Mouse (Mus musculus) heart, adult 8-10 months (tissue): ENCODE data around the gene R3hdm4. TPM values are rescaled to one million over a fixed set of nuclear protein-coding genes. Genes with fewer than 3 reads are reported as not detected.
A peak's percentile ranks its signal among the peaks of the same experiment; 100 is the strongest.
"Not testable (repeated sequence)": the region's sequence is repeated elsewhere in the genome, so short reads cannot be mapped to it uniquely, and the experiment has no call there.

Experiments
- DNase-seq: peaks from one replicate; pipeline ENCODE4 v3.0.0; 2022; ENCODE audit warnings: low spot score
- total RNA-seq, 4 experiments: library from RNA; stranded (reverse); gene quantifications; 2 replicates each; pipeline ENCODE4 v1.2.4; 2022

The R3hdm4 gene
- total RNA-seq, 4 experiments from 2014 or later = 75.2 to 85.9 (median 81.0) TPM

DNA sequence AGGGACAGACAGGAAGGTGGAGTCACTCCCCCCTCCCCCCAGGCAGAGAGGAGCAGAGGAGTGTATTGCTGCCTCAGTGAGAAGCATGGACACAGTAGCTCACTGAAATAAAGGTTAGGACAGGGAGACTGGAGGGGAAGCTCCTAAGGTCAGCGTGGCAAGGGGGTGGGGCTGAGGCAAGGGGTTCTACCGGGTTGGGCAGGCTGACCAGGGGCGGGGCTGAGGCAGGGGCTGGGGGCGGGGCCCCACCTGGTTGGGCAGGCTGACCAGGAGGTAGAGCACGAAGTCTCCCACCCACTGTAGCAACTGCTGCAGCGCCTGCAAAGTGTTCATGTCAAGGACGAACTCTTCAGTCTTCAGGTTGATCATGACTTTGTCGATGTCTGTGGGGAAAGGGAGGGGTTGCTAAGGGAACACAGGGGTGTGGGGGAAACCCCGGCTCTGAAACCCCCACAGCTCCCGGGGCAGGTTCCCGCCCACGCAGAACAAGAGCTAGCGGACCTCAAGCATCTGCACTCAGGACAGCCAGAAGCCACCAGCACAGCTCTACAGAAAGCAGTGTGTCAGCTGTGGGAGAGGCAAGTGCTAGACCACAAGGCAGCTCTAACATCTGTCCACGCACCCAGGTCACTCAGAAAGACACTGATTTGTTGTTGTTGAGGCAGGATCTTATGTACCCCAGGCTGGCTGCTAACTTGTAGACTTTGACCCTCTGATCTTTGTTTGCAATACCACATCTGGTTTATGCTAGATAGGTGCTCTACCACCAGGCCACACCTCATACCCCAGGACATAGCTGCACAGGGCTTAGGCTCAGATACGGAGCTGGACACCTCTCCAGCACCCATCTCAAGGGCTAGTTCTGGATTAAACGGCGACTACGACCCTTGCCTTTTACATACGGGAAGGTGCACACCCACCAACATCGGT, 23.4 kb downstream of the R3hdm4 start:
- no peak for DNase-seq

DNA sequence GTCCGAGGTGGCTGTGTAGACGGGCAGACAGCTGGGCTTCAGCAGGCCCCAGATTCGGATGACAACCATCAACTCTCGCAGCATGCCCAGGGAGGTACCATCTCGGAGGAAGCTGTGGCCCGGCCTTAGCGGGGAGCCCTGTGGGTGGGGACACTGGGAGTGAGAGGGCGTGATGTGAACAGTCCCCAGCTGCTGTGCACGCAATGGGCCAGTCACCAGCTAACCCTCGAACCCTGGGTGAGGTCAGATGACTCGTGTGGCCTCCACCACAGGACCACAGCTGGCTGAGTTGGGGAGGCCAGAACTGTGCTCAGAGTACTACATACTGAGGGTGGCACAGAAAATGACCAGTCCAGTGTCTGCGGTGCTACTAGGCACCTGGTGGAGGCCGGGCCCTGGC, 24.2 kb downstream of the R3hdm4 start:
- no peak for DNase-seq

DNA sequence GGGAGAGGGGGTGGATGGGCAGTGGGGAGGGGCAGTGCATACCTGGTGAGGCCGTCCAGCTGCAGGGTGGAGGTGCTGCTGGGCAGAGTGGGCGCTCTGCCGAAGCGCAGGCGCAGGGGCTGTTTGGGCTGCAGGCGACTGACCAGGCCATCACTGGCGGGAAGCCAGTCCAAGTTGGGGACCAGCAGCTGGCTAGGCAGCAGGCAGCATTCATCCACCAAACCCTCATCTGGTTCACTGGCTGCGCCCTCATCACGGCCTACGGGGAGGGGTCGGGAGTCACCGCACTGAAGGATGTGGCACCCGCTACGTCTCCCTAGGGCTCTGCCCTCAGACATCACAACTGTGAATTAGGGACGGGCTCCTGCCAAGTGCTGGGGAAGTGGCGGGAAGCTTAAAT, 24.7 kb downstream of the R3hdm4 start:
- no peak for DNase-seq

DNA sequence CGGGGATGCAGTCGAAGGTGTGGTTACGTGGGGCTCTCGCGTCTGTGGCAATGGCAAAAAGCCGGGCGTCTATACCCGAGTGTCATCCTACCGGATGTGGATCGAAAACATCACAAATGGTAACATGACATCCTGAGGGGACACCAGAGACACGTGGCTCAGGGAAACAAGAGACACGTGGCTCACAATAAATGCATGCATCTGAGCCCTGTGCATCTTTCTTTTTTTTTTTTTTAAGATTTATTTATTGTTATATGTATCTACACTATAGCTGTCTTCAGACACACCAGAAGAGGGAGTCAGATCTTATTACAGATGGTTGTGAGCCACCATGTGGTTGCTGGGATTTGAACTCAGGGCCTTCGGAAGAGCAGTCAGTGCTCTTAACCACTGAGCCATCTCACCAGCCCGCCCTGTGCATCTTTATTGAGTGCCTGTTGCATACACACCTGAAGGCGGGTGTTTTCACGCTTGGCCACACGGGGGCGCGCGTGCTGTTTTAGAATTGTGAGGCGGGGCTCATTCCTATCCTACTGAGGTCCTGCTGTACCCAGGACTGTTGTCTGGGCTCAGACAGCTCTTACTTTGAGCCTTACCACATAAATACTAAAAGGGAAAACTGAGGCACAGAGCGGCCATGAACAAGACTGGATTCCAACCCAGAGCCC, 28.4 kb downstream of the R3hdm4 start:
- DNase-seq = peak; percentile 57

DNA sequence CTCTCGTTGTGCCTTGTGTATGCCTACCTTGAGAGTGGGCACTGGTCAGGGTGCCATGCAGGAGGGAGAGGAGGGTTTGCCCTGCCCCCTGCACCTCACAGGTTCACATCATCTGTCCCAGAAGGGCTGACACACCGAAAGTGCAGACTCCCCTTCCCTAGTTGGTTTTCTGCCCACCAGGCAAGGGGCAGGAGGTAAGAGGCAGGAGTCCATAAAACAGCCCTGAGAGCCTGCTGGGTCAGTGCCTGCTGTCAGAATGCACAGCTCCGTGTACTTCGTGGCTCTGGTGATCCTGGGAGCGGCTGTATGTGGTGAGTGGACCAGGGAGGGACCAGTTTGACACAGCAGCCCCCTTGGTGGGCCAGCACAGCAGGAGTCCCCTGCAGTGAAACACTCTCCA, 30.3 kb downstream of the R3hdm4 start, which contains the start of gene Cfd:
Gene Cfd (plus strand): TSS at position 184 of the 400 bp plus-strand sequence.
- no peak for DNase-seq

DNA sequence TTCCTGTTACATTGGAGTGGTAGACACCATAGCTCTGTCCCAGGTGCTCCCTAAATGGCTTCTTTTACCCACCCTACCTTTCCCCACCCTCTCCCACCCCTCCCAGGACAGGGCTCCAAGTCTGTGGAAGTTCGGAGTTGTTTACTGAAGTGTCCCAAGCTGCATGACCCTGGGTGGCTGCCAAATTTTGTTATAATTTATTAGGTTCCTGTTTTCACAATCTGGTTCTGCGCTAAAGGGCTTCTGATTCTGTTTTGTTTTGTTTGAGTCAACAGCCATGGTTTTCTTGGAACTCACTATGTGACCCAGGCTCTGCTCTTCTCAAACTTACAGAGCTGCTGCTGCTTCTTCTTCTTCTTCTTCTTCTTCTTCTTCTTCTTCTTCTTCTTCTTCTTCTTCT, 31.6 kb downstream of the R3hdm4 start:
- DNase-seq = no peak

DNA sequence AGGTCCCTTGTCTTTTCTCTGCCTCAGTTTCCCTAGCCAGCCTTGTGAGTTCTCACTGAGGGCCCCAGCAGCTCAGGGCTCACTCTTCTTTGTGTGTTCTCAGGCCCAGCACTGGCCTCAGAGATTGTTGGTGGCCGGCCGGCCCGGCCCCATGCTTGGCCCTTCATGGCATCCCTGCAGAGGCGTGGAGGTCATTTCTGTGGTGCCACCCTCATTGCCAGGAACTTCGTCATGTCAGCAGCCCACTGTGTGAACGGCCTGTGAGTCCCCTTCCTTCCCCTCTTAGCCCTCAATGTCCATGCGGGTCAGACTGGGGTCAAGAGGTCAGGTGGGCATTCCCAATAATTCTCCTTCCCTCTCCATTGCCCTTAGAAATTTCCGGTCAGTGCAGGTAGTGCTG, 34.4 kb downstream of the R3hdm4 start:
- no peak for DNase-seq

DNA sequence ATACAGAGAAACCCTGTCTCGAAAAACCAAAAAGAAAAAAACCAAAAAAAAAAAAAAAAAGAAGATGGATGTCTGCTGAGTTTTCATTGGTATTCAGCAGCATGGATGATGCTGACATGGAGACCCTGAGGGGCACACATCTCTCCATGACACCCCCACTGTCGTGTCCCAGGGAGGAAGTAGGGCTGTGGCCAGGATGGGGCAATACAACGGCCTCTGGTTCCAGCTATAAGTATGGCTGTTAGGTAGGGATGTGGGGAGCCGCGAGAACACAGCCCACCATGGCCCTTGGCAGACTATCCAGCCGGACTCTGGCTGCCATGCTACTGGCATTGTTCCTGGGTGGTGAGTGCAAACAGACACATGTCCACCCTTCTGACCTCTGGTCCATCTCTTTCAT, 35.0 kb downstream of the R3hdm4 start, which contains the start of gene Elane:
Gene Elane (plus strand): TSS at position 194 of the 400 bp plus-strand sequence.
- DNase-seq = no peak

DNA sequence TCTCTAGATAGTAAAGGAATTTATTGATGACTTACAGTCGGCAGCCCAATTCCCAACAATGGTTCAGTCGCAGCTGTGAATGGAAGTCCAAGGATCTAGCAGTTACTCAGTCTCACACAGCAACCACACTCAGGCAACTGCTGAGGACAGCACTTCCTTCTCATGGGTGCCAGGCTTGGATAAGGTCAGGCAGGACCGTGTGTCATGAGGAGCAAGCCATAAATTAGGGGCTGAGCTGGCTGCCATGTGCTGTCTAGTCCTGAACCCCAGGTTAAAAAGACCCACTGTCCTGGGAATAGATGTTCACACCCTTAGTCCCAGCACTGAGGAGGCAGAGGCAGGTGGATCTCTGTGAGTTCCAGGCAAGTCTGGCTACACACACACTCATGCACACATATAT, 36.1 kb downstream of the R3hdm4 start:
- not testable (repeated sequence) for DNase-seq

DNA sequence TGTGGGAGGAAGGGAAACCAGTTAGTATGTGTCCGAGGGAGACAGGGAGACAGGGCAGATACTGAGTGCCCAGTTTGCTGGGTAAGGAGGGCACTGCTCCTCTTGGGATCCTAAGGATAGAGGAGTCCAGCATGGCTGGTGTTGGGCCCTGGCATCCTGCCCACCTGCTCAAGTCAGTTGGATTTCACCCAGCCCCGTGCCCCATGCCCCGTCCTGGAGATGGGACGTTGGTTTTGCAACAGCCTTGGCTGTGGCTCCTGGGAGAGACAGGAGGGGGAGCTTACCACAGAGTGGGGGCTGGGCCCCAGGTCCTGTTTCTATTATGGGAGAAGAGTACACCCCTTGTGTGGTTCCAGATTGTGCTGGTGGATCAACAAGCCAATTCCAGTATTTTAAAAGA, 36.6 kb downstream of the R3hdm4 start:
- DNase-seq = peak; percentile 60

DNA sequence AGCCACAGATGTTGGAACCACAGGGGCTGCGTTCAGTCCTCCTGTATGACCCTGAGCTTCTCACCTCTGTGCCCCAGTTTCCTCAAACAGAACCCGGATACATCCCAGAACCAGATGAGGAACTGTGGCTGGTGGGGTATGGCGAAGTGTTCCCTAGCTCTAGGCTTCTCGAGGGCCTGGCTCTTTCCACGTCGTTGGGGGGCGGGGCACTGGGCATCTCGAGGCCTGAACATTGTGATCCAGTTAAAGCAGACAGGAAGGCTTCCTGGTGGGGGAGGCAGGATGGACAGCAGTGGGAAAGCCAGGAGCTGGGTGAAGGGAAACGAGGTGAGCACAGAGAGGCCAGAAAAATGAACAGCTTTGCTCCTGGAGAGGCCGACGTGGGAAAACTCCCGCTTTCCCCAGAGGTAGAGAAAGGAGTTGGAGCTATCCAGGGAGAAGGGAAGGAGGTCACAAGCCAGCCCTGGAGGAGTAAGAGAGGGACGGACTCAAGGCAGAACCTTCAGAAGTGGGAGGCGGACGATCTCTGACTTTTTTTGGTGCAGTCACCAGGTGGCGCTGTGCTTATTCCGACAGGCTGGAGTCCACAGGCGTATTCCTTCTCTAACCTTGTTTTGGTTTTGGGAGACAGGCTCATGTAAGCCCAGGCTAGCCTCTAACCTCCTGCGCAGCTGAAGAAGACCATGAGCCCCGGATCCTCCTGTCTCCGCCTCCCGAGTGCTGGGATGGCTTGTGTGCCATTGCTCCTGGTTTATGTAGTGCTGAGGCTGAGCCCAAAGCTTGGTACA, 37.5 kb downstream of the R3hdm4 start:
- peak; percentile 79 for DNase-seq

DNA sequence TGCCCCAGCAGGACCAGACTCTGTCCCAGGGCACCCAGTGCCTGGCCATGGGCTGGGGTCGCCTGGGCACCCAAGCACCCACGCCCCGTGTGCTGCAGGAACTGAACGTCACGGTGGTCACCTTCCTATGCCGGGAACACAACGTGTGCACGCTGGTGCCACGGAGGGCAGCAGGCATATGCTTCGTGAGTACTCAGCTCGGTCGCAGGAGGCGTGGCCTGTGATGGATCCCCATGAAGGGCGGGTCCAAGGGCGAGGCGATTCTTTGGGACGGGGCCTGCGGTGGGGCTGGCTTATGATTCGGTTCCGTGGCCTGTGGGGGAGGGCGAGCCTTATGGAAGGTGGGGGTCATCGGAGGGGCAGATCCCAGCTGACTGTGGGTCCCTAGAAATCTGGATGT, 39.0 kb downstream of the R3hdm4 start:
- DNase-seq = no peak

DNA sequence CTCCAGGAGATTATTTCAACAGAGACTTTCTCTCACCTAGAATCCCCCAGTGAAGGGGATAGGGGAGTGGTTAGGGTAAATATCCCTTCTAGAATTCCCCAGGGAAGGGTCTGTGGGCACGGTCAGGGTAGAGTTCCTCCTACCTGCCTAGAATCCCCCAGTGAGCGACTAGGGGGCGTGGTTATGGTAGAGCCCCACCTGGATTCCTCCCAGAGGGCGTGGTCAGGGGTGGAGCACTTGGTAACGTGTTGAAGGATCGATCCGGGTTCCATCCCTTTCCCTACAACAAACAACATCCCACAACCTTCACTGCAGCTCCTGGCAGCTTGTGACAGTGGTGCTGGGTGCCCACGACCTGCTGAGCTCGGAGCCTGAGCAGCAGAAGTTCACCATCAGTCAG, 40.3 kb downstream of the R3hdm4 start:
- DNase-seq = no peak

DNA sequence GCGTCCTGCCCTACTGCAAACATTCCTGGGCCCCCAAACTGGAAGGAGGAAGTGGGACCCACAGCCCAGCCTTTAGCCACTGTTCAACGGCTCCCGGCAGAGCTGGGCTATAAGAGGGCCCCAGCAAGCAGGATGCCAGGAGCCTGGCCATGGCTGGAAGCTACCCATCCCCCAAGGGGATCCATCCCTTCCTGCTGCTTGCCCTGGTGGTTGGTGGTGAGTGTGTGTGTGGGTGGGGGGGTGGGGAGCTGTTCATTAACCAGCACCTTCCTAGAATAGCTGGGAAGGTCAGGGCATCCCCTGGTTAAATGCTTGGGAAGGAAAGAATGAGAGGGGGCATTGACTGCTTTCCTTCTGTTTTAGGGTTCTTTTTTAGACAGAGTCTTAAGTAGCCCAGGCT, 41.5 kb downstream of the R3hdm4 start:
- DNase-seq = no peak

DNA sequence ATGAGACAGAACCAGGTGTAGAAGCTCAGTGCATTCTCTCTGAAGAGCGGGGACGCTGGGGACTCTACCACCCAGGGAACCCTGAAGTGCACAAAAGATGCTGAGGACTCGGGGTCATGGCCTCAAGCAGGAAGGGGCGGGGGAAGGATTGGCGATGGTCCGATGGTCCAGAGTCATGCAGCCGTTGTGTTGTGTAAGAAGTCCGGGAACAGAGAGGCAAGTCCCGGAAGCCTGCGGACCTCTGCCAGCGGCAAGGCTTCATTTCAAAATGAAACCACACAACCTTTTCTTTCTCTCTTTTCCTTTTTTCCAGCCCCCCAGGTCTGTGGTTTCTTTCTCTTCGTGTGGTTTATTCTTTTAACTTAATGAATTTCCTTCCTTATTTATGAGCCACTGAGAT, 43.3 kb downstream of the R3hdm4 start:
- DNase-seq = no peak

DNA sequence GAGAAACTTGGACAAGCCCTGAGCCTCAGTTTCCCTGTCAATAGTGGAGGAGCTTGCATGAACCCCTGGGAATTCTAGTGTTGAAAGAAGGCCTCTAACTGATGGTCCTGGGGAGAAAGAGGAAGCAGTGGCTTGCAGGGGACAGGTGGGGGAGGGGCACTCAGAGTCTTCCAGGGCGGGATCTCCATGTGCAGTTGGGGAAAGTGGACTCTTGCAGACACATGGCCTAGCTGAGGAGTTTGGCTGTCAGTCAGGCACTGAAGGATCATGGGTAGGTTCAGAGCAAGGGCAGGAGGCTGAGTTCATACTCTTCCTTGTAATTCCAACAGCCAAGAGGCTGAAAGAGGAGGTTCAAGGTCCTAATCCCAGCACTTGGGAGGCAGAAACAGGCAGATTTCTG, 43.8 kb downstream of the R3hdm4 start:
- no peak for DNase-seq

DNA sequence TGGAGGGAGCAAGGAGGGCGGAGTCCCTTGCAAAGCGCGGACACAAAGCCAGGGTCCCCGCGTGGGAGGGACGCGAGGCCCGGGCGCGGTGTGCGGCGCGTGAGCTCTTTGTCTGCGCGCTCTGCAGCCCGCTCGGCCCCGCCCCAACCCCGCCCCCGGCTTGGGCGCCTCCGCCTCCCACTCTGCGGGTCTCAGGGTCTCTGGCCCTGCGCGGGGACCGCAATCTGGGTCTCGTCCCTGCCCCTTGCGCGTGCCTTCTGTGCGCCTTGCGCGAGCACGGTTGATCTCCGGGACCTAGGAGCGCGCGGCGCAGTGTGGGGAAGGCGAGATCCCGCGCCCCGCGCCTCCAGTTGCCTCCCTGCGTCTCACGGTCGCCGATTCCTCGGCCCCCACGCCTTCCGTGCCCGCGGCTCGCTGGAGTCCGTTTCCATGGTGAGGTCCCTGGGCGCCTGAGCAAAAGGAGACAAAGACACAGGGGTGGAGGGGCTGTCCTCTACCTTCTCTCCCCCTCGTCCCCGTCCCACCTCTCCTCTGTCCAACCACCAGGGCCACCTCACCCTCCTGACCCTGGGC, 46.6 kb downstream of the R3hdm4 start, which contains the start of the genes Prtn3 and Plppr3:
Gene Prtn3 (plus strand): TSS at position 187 of the 573 bp plus-strand sequence.
Gene Plppr3 (minus strand): TSS at position 345 of the 573 bp plus-strand sequence.
- no peak for DNase-seq

DNA sequence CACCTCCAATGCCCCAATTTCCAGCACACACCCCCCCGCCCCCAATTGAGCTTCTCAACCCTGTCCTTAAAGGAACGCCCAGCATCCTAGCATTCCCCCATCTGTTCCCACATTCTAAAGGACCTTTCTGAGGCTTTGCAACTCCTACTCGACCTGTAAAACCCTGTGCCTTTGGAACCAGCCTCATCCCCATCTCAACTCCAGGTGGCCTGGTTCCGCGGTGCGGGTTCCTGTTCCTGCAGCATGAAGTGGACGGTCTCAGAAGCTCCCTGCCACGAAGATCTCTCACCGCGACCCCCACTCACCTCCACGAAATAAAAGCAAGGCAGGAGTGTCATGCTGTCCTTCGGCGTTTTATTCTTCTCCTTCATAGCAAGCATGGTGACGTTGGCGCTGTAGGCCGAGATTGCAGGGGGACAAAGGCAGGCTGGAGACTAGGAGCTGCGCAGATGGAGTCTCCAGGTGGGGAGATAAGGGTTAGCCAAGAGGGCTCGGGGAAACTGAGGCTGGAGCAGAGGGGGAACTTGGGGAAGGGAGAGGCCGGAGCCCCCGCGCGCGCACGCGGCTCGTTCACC, 47.2 kb downstream of the R3hdm4 start:
- no peak for DNase-seq

DNA sequence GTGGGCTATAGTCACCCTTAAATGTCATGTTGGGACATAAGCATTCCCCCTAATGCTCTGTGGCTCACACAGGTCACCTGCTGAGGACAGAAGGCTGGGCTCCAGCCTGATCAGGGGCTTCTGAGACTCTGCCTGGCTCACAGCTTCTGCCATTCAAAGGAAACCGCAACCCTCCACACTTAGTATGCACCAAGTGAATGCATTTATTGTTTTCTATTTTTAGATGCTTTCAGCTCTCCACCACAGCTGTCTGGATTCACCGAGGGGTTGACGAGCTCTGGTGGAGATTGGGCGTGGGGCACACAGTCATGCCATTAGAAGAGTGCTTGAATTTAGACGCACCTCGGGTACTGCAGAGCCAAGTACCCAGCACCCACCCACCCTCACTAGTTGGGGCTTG, 47.7 kb downstream of the R3hdm4 start:
- no peak for DNase-seq

DNA sequence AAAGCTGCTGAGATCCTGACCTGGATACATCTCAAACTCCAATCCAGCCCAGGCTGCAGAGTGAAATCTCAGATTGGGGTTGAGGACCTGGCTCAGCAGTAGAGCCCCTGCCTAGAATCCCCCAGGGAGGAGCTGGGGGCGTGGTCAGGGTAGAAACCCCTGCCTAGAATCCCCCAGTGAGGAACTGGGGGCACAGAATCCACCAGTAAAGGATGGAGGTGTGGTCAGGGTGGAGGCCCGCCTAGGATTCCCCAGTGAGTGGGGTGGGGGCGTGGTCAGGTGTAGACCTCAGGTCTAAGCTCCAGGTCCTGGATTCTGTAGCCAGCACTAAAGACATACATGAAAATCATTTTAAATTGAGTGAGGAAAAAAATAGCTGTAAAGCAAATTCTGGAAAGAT, 48.1 kb downstream of the R3hdm4 start:
- no peak for DNase-seq

DNA sequence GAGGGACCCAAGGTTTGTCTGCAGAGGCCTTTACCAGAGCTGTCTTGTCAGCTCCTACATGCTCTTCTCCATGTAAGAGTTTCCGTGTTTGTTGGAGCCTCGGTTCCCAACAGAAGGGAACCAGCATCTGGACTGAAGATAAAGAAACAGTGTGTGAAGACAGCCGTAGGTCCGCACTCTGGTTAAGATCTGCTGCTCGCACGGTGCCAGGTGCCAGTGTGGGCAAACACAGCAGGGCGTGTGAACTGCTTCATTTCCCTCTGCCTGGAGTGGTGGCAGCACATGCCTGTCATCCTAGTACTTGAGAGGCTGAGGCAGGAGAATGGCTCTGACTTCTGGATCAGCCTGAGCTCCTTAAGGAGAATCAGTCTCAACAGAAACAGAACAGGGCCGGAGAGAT, 49.2 kb downstream of the R3hdm4 start:
- DNase-seq = no peak
